Mouse (Mus musculus) liver, embryonic 12.5 days (tissue): Measurements from ENCODE around the gene Gak. TPM values are rescaled to one million over a fixed set of nuclear protein-coding genes. Genes with fewer than 3 reads are reported as not detected.

Source experiments
- ATAC-seq: fragments of 200-750 bp; cut with Nextera tagmentation; 2 replicates; pipeline ENCODE4 v1.8.0; 2017; ENCODE audit warnings: moderate number of reproducible peaks, mild to moderate bottlenecking, moderate library complexity
- H3K27ac ChIP-seq: fragments of 300-500 bp; sonication (generic); 2 replicates; pipeline ENCODE4 v1.5.1; 2016; ENCODE audit warnings: mild to moderate bottlenecking
- H3K27me3 ChIP-seq: fragments of 300-500 bp; sonication (generic); replicated peaks from 2 replicates; pipeline ENCODE4 v1.6.1; 2016; ENCODE audit warnings: mild to moderate bottlenecking, moderate library complexity
- H3K36me3 ChIP-seq: fragments of 300-500 bp; sonication (generic); 2 replicates; pipeline ENCODE4 v1.6.1; 2016; ENCODE audit warnings: mild to moderate bottlenecking, moderate library complexity
- H3K4me1 ChIP-seq: fragments of 300-500 bp; sonication (generic); 2 replicates; pipeline ENCODE4 v1.6.1; 2016
- H3K4me2 ChIP-seq: fragments of 300-500 bp; sonication (generic); 2 replicates; pipeline ENCODE4 v1.6.1; 2016; ENCODE audit warnings: mild to moderate bottlenecking, moderate library complexity
- H3K4me3 ChIP-seq: fragments of 300-500 bp; sonication (generic); 2 replicates; pipeline ENCODE4 v1.5.1; 2016; ENCODE audit warnings: mild to moderate bottlenecking, moderate library complexity
- H3K9ac ChIP-seq: fragments of 300-500 bp; sonication (generic); 2 replicates; pipeline ENCODE4 v1.6.1; 2016; ENCODE audit warnings: mild to moderate bottlenecking, moderate library complexity
- H3K9me3 ChIP-seq: fragments of 300-500 bp; sonication (generic); replicated peaks from 2 replicates; pipeline ENCODE4 v1.6.1; 2016; ENCODE audit warnings: mild to moderate bottlenecking, moderate library complexity
- WGBS: fragments of 180-500 bp; shearing (Covaris S2); methylation state at CpG from one replicate; pipeline ENCODE4 v1.1.7; 2016; ENCODE audit not compliant: insufficient replicate concordance; 5-methylcytosine and 5-hydroxymethylcytosine counted together
- polyA plus RNA-seq: library from polyadenylated mRNA; unstranded; fragments of >200 nt; fragmentation: Nextera tagmentation; extraction: Ambion mirVana; gene quantifications from 2 replicates; pipeline ENCODE4 v1.2.1, GENCODE M21; 2016

Gene Gak
- polyA plus RNA-seq: 42.1 and 42.8 TPM in 2 replicates

DNA sequence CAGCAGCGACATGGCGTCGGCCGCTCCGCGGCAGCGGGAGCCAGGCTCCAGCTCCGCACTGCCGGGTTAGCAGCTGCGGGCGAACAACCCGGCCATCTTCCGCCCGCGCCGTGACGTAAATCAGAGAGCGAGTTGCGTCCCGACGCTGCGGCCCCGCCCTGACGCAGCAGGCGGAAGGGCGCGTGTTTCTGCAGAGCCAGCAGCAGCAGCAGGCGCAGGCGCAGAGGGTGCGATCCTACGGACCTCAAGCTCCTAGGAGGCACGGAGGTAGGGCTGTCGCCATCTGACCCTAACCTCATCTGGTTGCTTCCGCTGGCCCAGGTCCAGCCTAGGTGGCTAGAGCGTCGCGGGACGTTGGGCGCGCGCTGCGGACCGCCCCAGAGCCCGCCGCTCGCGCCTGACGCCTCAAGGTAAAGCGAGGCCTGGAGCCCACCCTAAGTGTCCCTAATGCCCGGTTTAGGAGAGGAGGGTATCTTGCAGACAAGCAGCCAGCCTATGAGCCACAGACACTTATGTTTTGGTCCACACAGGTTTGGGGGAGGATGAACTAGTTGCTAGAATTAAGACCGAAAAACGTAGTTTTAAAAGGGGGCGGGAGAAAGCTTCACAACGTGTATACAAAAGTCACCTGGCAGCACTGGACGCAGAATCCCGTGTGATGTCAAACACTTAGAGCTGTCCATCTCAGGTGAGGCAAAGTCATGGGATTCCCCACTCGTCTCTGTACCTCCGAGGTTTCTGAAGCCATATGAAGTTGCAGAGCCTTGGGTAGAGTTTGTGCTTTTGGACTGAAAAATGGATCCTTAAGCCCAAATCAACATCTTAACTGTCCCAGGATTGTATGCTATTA is at the start of gene Gak, which contains the start of gene Tmem175:
TSS of gene Gak (minus strand) at position 122 of the 850 bp plus-strand sequence.
TSS of gene Tmem175 (plus strand) at position 137 of the 850 bp plus-strand sequence.
- Histone ChIP-seq H3K9me3 (no peaks in the 10 kb centered on the region), H3K27ac (peak within 1 kb of the TSS; percentile 85), H3K4me3 (peak within 1 kb of the TSS; percentile 76), H3K4me1 (peaks cover 51% of the 10 kb centered on the region), H3K36me3 (peaks cover 7% of the 10 kb centered on the region; the same call in 1 of the 2 replicates), H3K4me2 (peak within 1 kb of the TSS; percentile 89), H3K9ac (peak within 1 kb of the TSS; percentile 84), H3K27me3 (no peaks in the 10 kb centered on the region)
- WGBS: under 1% methylated on average over 58 of the region's 58 CpGs
- ATAC-seq: peak; percentile 94

DNA sequence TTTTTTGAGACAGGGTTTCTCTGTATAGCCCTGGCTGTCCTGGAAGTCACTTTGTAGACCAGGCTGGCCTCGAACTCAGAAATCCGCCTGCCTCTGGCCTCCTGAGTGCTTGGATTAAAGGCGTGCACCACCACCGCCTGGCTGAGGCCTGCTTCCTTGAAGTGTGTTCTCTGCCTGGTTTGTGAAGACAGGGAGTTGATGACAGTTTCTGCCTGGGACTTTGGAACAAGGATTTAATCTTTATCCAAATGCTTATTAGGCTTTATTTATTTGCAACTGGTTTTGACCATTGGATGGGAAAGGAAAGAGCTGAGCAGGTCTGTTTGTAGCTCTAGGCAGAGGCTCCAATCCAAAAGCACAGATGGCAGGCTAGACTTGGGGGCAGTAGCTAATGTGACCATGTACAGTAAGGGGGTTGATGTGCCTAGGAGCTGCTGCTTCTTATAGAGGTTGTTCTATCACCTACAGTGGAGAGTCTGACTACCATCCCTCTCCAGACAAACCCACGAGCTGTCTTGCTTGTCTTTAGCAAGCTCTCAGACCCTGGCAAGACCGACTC is 48.8 kb upstream of the Gak start:
- H3K9me3 ChIP-seq: no peaks in the 10 kb centered on the region
- H3K27me3 ChIP-seq: no peaks in the 10 kb centered on the region
- ATAC-seq: no peak
- peaks cover 65% of the 10 kb centered on the region for H3K4me1 ChIP-seq
- H3K4me3 ChIP-seq: no peak overlapping the region
- H3K27ac ChIP-seq: peak overlapping the region; percentile 39
- H3K9ac ChIP-seq: no peak overlapping the region
- WGBS: 79% methylated on average over 6 of the region's 6 CpGs
- peaks cover 10% of the 10 kb centered on the region for H3K36me3 ChIP-seq
- no peak overlapping the region for H3K4me2 ChIP-seq

DNA sequence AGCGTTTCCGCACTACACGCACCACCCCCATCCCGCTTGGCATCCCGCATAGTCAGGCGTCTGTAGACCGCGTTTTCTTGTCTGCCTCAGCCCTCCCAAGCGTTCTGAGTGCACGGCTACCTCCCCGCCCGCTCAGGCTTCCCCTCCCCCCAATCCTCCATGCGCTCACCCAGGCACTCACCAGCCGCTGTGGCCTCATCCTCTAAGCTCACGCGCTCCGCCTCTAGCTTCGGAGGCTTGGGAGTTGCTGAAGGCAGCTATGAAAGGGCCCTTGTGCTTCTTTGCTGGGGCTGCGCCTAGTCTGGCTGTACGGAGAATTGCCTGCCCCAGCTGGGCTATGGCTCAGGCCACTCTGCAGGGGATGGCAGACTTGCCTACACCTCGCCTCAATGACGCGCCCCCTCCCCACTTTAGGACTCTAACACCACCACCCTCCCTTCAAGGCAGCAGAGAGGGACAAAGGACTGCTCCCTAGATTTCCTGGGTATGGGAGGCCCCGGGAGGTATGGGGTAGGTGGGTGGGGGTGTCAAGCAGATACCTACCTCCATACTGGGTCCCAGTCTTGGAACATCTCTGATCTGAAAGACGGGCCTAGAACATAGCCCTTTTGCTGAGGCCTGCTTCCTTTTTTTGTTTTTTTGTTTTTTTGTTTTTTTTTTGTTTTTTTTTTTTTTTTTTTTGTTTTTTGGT is 48.2 kb upstream of the Gak start:
- Histone ChIP-seq H3K9me3 (no peaks in the 10 kb centered on the region), H3K27ac (peak overlapping the region; percentile 96), H3K36me3 (peaks cover 17% of the 10 kb centered on the region), H3K4me1 (peaks cover 69% of the 10 kb centered on the region), H3K4me2 (peak overlapping the region; percentile 78), H3K27me3 (no peaks in the 10 kb centered on the region), H3K9ac (peak overlapping the region; percentile 76), H3K4me3 (peak overlapping the region; percentile 45)
- 8% methylated on average over 25 of the region's 25 CpGs for WGBS
- ATAC-seq: peak; percentile 57

DNA sequence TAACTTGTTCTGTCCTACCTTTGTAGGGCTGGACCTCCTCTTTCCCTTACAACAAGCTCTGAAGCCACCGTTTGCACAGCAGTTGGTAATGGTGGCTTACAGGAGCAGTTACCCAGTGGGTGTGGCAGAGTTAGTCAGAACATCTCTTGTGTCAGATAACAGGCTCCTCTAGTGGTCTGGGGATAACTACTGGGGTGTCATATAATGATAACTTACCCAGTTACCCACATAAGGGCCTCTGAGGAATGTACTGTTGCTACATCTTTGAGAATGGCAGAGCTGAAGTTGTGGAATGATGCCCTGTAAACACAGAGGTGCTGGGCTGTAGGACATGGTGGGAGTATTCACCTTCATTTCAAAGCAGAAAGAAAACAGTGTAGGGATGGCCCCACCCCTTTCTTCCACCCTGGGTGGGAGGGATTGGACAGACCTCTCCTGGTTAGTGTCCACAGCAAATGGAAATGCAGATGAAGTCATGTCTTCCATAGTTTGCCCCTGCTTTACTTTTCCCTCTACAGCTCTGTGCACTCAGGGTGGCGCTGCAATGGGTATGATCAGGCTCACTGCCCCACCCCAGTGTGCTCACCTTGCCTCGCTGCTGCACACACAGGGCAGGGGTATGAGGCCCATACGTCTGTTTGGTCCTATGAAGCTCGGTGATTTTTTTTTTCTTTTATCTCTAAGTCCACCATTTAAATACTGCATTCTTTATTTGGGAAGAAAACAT is 47.4 kb upstream of the Gak start:
- Histone ChIP-seq H3K9ac (peak overlapping the region; percentile 76), H3K27ac (peak overlapping the region; percentile 96), H3K4me3 (peak overlapping the region; percentile 45), H3K4me2 (peak overlapping the region; percentile 78), H3K27me3 (no peaks in the 10 kb centered on the region), H3K4me1 (peaks cover 76% of the 10 kb centered on the region), H3K36me3 (peaks cover 24% of the 10 kb centered on the region), H3K9me3 (no peaks in the 10 kb centered on the region)
- ATAC-seq: peak; percentile 85
- 4% methylated on average over 5 of the region's 5 CpGs for WGBS

DNA sequence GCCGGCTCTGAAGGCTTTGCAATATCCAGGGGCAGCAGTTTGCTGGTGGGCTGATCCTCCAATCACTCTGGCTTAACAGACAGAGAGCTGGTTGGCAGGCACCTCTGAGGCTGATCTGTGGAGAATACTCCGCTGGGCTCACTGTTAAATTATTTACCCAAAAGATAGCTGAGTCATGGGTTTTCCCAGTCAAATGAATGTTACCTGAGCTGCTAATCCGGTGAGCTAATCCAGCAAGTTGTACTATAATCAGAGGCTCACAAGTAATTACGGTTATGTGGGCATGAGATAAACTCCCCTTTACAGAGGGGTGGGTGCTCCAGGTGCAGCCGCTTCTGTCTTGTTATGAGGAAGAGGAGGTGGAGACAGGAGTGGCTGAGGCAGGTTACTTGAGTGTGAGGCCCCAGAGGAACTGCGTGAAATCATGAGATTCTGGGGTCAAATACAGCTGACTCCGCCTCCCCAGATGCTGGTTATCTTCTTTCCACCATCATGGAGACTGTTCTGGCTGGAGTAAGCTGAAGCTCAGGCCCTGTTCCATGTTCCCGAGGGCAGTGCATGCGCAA is 45.8 kb upstream of the Gak start, which contains the start of gene Slc26a1:
TSS of gene Slc26a1 (minus strand) at position 319 of the 566 bp plus-strand sequence.
- Histone ChIP-seq H3K4me1 (peaks cover 90% of the 10 kb centered on the region), H3K4me2 (peak within 1 kb of the TSS; percentile 78), H3K27me3 (no peaks in the 10 kb centered on the region), H3K27ac (peak within 1 kb of the TSS; percentile 96), H3K9ac (peak within 1 kb of the TSS; percentile 76), H3K9me3 (no peaks in the 10 kb centered on the region), H3K4me3 (peak within 1 kb of the TSS; percentile 57), H3K36me3 (peaks cover 30% of the 10 kb centered on the region)
- peak; percentile 59 for ATAC-seq
- WGBS: 26% methylated on average over 9 of the region's 9 CpGs

DNA sequence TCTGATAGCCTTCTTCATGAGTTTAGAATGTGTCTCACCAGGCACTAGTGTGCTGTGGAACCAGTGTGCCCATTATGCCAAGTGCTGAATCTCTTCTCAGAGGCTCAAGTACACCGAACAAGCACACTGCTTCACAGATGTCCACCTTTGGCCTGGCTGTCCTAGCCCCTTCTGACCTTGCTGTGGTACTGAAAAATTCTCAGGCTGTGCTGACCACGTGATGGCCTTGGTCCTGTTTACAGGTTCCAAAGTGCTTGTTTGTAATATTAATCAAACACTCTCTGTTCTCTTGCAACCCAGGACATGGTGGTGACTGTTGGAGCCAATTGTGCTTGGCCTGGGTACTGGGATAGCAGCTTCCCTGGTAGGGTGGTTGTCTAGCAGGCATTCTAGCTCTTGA is 45.1 kb upstream of the Gak start:
- H3K36me3 ChIP-seq: peaks cover 30% of the 10 kb centered on the region
- H3K27me3 ChIP-seq: no peaks in the 10 kb centered on the region
- H3K9me3 ChIP-seq: no peaks in the 10 kb centered on the region
- peak overlapping the region; percentile 76 for H3K9ac ChIP-seq
- peak overlapping the region; percentile 78 for H3K4me2 ChIP-seq
- peaks cover 92% of the 10 kb centered on the region for H3K4me1 ChIP-seq
- ATAC-seq: no peak
- WGBS: 56% methylated on average over 2 of the region's 2 CpGs
- H3K4me3 ChIP-seq: peak overlapping the region; percentile 57
- H3K27ac ChIP-seq: peak overlapping the region; percentile 96

DNA sequence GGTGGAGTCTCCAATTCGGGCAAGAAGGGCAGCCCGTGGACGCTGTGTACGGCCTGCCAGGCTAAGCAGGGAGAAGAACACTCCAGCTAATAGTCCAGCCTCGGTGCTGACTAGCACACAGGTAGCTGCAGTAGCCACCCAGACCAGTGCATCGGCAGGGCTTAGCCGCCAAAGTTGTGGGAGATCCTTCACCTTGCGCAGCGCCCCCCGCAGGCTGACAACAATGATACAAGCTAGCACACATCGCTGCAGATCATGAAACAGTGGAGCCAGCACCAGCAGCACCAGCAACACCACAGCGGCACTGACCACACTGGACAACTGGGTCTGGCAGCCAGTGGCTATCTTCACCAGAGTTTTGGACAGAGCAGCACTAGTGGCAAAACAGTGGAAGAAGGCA is 42.2 kb upstream of the Gak start:
- Histone ChIP-seq H3K4me2 (no peak overlapping the region), H3K9me3 (no peaks in the 10 kb centered on the region), H3K27ac (peak overlapping the region; percentile 49; the same call in 1 of the 2 replicates), H3K4me3 (no peak overlapping the region), H3K4me1 (peaks cover 80% of the 10 kb centered on the region), H3K27me3 (no peaks in the 10 kb centered on the region), H3K36me3 (peaks cover 30% of the 10 kb centered on the region), H3K9ac (no peak overlapping the region)
- no peak for ATAC-seq
- 88% methylated on average over 12 of the region's 12 CpGs for WGBS

DNA sequence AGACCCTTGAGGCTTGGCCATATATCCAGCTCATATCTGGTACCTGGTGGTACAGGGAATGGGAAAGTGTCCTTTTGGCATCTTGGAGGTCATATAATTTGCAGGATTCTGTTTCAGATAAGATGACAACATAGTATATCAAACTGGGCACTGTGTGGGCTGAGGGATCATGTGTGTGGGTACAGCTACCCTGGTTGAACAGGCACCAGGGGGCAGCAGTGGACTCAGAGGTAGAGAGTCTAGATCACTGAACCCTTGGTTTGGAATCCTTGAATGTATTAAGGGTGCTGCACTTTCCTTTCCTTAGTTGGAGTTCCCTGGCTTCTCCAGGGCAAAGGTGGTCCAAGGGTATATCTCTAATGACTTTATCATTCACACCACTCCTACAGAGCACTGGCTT is 41.2 kb upstream of the Gak start:
- peak; percentile 40 for ATAC-seq
- peak overlapping the region; percentile 89; the same call in 1 of the 2 replicates for H3K27ac ChIP-seq
- H3K9me3 ChIP-seq: no peaks in the 10 kb centered on the region
- peaks cover 70% of the 10 kb centered on the region for H3K4me1 ChIP-seq
- no peak overlapping the region for H3K4me3 ChIP-seq
- H3K9ac ChIP-seq: no peak overlapping the region
- H3K27me3 ChIP-seq: no peaks in the 10 kb centered on the region
- H3K4me2 ChIP-seq: peak overlapping the region; percentile 82; the same call in 1 of the 2 replicates
- peaks cover 30% of the 10 kb centered on the region for H3K36me3 ChIP-seq

DNA sequence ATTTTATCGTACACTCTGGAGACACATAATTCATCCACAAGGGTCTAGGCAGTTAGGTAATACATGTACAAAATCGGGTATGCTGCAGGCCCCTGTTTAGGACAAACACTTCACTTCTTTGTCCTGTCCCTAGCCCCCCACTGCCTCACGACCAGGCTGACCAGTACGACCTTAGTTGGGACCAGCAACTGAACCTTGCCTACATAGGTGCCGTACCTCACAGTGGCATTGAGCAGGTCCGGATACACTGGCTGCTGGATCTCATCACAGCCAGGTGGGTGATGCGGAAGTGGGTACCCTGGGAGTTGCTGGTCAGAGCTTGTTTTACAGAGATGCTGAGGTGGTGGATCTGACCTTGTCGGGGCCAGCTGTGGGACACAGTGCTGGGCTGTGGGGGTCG is 40.4 kb upstream of the Gak start:
- peaks cover 2% of the 10 kb centered on the region; the same call in 1 of the 2 replicates for H3K27me3 ChIP-seq
- peak overlapping the region; percentile 82 for H3K4me2 ChIP-seq
- peaks cover 30% of the 10 kb centered on the region for H3K36me3 ChIP-seq
- peak overlapping the region; percentile 81 for H3K9ac ChIP-seq
- H3K9me3 ChIP-seq: no peaks in the 10 kb centered on the region
- 65% methylated on average over 9 of the region's 9 CpGs for WGBS
- H3K4me1 ChIP-seq: peaks cover 62% of the 10 kb centered on the region
- no peak for ATAC-seq
- peak overlapping the region; percentile 69 for H3K4me3 ChIP-seq
- H3K27ac ChIP-seq: peak overlapping the region; percentile 89

DNA sequence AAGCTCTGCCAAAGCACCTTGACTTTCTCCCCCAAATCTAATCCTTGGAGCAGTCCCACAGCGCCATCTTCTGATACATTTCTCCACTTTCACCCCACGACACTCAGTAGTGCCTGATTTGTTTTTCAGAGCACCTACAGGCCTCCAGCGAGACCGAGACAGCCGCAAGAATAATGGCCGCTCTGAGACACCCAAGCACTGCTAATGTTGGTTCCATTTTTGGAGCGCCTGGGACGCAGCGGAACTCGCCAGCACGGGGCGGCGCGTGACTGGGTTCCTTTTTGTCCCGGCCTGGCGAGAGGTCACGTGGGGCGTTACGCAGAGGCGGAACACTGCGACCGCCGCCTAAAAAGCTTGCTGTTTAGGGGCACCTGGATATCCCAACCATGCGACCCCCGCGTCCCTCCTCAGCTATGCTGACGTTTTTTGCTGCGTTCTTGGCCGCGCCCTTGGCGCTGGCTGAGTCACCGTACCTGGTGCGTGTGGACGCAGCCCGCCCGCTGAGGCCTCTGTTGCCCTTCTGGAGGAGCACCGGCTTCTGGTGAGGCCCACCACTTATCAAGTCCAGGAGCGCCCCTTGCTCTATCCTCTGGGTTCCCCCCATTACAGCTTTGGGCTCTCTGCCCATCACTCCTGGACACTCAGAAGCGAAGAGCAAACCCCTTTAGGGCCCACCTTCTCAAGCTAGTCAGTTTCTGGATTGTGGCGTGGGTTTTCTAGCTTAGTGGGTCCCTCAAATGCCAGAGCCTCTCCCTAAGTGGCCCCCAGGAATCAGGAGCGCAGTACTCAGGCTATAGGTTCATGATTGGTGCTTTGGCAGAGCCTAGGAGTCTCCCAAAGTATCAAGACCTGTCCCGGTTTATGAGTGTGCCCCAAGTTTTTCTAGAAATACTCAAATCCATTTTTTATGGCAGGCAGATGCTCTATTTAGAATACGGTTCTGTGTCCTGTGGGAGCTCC is 39.7 kb upstream of the Gak start, which contains the start of gene Dgkq:
TSS of gene Dgkq (minus strand) at position 696 of the 960 bp plus-strand sequence.
- peak within 1 kb of the TSS; percentile 82 for H3K4me2 ChIP-seq
- peak within 1 kb of the TSS; percentile 81 for H3K9ac ChIP-seq
- no peaks in the 10 kb centered on the region for H3K9me3 ChIP-seq
- ATAC-seq: peak; percentile 81
- peaks cover 30% of the 10 kb centered on the region for H3K36me3 ChIP-seq
- peak within 1 kb of the TSS; percentile 69 for H3K4me3 ChIP-seq
- peak within 1 kb of the TSS; percentile 89 for H3K27ac ChIP-seq
- peaks cover 55% of the 10 kb centered on the region for H3K4me1 ChIP-seq
- peaks cover 7% of the 10 kb centered on the region for H3K27me3 ChIP-seq
- WGBS: 5% methylated on average over 43 of the region's 43 CpGs
